Mouse (Mus musculus) layer of hippocampus, adult 8-10 months (tissue): Measurements from ENCODE around the gene Skida1. TPM values are rescaled to one million over a fixed set of nuclear protein-coding genes. Genes with fewer than 3 reads are reported as not detected.

Experiments used
- DNase-seq, 2 experiments: peaks; one replicate each; pipeline ENCODE4 v3.0.0; 2022; ENCODE audit warnings: low spot score in 2 of 2
- total RNA-seq, 4 experiments: library from RNA; stranded (reverse); gene quantifications; 2 replicates each; pipeline ENCODE4 v1.2.4; 2022

Skida1 gene
- total RNA-seq, 4 experiments from 2014 or later, result 12.9 to 16.1 (median 13.9) TPM

DNA sequence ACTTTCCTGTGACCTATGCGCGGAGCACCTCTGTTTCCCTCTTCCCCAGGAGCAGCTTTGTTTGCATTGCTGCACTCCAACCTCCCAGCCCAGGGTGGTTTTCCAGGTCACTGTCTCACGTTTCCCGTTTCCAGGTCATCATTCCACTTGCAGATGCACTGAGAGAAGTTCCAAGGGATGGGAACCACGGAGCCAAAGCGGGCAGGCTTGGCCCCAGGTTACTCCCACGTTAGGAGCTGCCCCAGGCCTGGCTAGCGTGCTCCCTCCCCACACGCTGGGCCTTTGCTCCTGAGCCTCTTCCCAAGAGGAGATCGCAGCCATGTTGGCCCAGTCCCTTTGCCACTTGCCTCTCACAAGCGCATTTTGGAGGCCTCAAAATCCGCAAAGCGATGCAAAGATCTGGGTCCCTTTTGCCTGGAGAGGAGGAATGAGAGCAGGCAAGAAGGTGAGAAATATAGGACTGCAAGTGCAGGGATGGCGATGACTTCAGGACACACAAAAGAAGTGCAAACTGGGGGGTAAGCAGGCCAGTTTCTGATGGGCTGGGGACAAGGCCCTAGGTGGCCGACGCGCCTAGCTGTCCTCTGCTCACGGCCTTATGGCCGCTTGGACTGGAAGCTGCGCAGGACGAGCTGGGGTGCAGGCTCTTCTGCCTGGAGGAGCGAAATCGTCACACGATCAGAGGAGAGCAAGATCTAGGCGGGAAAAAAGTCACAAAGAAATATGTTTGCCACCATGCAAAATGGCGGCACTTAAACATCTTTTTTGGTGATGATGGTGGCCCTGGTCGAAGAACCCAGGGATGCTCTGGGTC is 8.3 kb downstream of the Skida1 start:
- DNase-seq, result no peak

DNA sequence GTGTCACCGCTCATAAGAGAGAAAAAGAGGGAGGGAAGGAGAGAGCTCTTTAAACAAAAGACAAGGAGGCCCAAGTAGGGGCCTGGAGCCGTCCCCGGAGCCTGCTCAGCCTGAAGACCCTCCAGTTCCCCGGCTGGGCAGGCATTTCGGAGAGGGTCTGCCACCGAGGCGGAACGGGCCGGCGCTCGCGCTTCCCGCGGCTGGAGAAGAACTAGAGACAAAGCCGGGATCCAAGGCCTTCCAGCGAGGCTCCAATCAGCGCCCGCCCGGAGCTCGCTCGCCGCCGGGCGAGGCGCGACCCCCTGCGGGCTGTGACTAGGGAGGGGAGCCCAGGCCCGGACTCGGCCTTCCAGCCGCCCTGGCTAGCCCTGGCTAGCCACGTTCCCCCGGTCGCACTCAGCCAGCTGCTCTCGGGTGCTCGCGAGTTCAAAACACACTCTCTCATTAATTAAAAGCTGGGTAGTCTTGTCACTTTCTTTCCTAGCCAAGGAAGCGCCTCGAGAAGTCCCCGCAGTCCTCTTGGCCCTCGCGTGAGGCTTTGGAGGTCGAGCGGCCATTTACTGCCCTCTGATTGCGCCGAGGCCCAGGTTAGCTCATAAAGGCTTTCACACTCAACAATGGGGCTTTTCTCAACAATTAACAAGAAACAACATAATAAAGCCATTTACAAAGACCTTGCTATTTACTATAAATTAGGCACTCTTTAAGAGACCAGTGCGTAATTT is 9.1 kb downstream of the Skida1 start:
- peak in 1 of 2 experiments; percentile 12 for DNase-seq

- no peak for DNase-seq
These were observed 9.9 kb downstream of the Skida1 start for GRCm38 (mm10) chr2:18038895-18039371.

GRCm38 (mm10) chr2:18038141-18038752 is 10.6 kb downstream of the Skida1 start:
- no peak for DNase-seq

DNA sequence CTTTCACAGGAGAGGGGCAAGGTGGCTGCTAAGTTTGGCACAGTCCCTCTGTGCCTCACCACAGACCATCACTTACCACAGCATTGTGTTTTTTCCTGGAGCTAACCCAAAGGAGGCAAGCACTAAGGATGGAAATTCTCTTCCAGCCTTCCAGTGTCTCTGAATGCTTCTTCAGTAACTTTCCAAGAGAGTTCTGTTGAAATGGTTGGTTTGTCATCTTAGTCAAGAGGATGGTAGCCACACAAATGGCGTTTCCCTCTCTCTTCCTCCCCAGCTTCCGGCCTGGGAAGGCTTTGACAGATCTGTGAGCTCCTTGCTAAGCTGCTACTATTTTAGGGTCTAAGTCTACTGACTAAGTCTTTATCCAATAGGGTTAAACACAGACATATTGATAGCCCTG is 11.4 kb downstream of the Skida1 start, which contains the start of gene A930004D18Rik:
Gene A930004D18Rik, minus strand, starts transcription at position 247 of the 400 bp plus-strand sequence.
- no peak for DNase-seq

DNA sequence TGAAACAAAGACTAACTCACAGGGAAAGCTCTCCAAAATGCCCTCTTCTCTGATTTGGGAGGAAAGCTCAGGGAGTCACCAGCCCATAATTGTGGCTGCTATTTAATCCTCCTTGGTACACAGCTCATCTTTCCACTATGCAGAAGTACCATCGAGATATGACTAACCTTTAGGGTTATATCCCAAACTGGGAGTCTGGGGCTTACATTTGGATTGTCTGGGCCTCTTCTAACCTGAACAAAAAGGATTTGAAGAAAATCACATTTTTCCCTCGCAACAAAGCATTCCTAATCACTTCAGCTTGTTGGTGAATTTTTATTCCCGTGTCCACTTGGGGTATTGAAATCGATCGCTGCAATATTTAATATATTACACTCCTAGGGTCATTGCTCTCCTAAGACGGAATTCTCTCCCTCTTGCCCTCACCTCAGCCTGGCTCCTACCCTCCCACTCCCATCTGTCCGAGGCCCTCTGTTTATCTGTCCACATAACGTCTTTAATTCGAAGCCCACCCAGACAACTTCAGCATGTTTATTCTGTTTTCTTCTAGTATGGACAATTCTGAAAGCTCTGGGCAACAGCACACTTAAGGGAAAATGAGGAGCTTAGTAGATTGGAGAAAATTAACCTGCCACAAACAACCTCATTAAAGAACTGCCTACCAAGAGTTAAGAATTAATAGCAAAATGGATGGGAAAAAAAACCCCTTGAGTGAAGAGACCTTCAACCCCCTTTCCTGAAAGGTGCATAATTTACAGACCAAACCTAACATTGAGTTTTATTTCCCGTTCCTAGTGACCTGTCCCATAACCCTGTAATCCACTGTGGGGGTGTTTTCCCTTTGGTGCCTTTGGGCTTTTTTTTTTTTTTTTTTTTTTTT is 14.2 kb downstream of the Skida1 start:
- DNase-seq, result no peak

- no peak for DNase-seq
These were observed 15.4 kb downstream of the Skida1 start for GRCm38 (mm10) chr2:18033166-18034108.

DNA sequence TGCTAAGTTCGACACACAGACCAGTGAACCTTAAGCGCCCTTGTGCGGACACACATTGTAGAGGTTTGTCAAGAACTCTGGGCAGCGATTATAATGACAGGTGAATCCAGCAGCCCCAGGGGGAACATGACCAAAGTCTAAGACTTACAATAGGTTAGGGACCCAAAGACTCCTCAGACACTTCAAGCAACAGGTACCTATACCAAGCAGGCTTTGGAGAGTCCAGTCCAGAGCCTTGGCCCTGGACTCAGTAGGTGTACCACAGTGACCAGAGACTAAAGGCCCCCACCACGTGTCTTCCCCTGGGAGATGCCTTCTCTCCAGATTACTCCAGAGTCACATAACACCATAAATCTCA is 16.3 kb downstream of the Skida1 start:
- DNase-seq, result peak in 1 of 2 experiments; percentile 4

GRCm38 (mm10) chr2:18031831-18032537 is 16.9 kb downstream of the Skida1 start:
- peak in 1 of 2 experiments; percentile 38 for DNase-seq

- DNase-seq, result peak in 1 of 2 experiments; percentile 42
These were observed 17.5 kb downstream of the Skida1 start for GRCm38 (mm10) chr2:18031271-18031821.

GRCm38 (mm10) chr2:18030581-18030980 is 18.3 kb downstream of the Skida1 start:
- DNase-seq, result no peak

DNA sequence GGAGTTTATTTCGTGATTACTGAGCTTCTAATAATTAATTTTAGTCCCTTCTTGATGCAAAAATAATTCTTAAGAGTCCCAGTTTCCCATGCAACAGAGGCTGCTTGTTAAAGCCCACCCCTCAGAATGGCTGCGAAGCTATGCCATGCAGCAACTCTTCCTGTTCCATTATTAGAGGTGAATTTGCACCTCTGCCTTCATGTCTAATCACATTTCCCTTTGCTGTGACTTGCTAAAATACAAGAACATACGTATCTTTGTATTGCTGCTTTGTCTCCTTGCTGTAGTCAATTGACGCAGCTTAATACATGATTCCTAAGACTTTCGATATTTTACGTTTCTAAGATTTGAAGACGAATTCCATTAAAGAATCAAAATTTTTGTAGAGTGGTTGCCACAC is 19.2 kb downstream of the Skida1 start:
- no peak for DNase-seq

DNA sequence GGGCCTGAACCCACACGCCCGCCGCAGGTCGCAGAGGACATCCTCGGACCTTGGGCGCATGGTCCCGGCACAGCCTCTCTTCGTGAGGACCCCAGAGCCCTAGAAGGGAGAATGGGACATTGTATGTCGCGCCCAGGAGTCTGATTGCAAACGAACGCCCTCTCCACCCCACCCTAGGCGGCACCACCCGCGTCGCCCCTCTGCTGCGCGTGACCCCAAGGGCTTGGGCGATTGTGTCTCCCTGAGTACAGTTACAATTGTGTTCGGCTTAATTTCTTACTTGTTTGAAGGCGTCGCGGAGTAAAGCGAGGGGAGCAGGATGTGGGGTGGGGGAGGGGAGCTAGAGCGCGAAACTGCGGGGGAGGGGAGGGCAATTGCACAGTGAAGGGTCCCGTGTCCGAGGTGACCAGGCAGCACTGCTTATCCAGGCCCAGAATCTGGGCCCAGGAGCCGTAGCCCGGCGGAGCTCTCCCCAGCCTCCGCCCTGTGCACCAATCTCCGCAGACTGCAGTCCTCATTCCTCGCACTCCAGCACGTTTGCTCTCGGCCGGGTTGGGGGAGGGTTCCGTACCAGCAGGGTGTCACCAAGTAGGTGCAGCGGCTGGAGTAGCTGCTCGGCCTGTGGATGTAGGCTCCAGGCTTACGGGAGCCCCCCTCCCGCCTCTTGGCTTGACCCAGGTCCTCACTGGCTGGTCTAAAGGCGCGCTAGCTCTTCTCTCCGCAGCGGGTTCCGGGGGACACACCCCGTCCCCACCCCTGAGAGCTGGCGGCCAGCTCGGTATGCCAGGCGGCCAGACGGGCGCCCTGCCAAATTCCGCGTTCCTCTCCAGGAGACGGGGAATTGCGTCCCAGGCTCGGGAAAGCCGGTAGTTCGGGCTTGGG is 20.5 kb downstream of the Skida1 start:
- DNase-seq, result peak; percentile 79 to 85

GRCm38 (mm10) chr2:18027448-18028139 is 21.3 kb downstream of the Skida1 start:
- peak; percentile 88 to 94 for DNase-seq

DNA sequence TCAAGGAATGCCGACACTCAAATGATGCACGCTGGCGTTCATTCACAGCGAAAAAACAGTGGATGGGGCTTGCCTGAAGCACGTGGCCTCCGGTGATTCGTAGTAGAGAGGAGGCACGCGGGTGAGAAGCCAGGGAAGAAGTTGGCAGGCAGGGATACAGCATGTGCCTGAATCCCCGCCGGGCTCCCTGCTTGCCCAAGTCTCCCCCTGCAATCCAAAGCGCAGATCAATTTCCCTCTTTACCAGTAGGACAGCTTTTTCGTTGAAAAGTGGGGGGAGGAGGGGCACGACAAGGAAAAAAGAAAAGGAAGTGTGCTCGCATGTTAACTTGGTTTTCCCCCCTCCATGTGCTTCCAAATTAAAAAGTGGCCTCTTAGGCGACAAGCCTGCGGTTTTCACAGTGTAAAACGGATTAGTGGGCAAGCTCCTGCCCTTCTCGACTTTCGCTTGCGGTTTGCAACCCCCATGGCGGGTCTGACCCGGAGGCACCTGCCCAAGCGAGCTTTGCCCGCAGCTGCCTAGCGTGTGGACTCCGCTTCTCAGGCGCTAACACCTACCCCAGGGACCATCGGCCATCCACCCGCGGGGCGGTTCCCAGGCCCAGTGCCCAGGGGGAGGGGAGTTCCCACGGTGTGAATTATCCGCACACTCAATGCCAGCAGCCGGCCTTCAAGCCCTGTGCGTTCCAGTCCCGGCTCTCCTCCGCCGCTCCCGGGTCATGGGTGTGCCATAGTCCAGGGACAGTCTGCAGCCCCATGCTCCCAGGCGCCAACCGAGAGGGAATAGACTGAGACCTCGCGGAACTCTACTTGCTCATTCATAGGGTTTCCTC is 22.5 kb downstream of the Skida1 start:
- no peak for DNase-seq

DNA sequence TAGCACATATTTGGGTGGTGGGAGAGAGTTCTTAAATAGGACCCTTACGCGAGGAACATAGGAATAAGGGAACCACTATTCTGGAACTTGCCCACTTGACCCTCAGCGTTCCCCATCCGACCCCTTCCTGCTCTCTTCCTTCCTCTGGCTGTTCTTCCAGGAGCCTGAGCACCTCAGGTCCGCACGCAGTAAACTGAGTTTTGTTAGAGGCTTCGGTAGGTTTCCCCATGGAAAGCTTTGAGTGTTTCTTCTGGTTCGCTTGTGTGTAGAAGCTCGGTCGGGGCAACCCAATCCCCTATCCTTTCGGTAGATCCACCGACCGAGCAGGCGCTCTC is 23.1 kb downstream of the Skida1 start:
- DNase-seq, result no peak

DNA sequence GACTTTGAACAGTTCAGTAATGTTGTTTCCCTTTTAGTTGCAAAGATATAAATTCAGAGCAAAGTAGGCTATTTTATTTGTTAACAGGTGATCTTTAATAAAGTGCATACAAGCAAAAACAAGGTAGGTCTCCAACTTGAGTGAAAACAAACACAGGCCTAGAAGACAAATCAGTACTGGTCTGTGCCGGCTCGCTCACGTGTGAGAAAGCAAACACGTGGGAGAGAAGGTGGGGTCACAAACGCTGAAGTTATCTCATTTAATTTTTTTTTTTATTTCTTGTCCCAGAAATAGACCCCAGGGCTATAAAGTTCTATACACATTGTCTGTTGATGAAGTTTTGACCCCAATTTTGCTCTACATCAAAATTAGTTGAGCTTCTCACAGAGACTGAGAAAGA is 23.7 kb downstream of the Skida1 start:
- no peak for DNase-seq
